Mouse (Mus musculus) heart, embryonic 15.5 days (tissue): ENCODE measurements at regions not wholly inside any gene's neighbourhood (a gene's known extent, or its start where the extent isn't known, plus 50 kb on each side); places are given as distances from the start of the nearest gene placed in this dataset.

Experiments used
- ATAC-seq: fragments of 200-750 bp; cut with Nextera tagmentation; replicated peaks from 2 replicates; pipeline ENCODE4 v1.8.0; 2017; ENCODE audit warnings: low read depth, moderate TSS enrichment; ENCODE audit not compliant: insufficient number of reproducible peaks, insufficient read depth, low FRiP score
- H3K27ac ChIP-seq: fragments of 300-500 bp; sonication (generic); 2 replicates; pipeline ENCODE4 v1.5.1; 2015; ENCODE audit warnings: mild to moderate bottlenecking, inconsistent platforms
- H3K27me3 ChIP-seq: fragments of 300-500 bp; sonication (generic); 2 replicates; pipeline ENCODE4 v1.6.1; 2015; ENCODE audit warnings: inconsistent platforms
- H3K36me3 ChIP-seq: fragments of 300-500 bp; sonication (generic); 2 replicates; pipeline ENCODE4 v1.6.1; 2015; ENCODE audit warnings: mild to moderate bottlenecking, inconsistent platforms
- H3K4me1 ChIP-seq: fragments of 300-500 bp; sonication (generic); replicated peaks from 2 replicates; pipeline ENCODE4 v1.6.1; 2015; ENCODE audit warnings: inconsistent platforms
- H3K4me2 ChIP-seq: fragments of 300-500 bp; sonication (generic); 2 replicates; pipeline ENCODE4 v1.6.1; 2015; ENCODE audit warnings: inconsistent platforms, mild to moderate bottlenecking, moderate library complexity
- H3K4me3 ChIP-seq: fragments of 300-500 bp; sonication (generic); 2 replicates; pipeline ENCODE4 v1.5.1; 2015; ENCODE audit warnings: mild to moderate bottlenecking, inconsistent platforms
- H3K9ac ChIP-seq: fragments of 300-500 bp; sonication (generic); 2 replicates; pipeline ENCODE4 v1.6.1; 2015; ENCODE audit warnings: mild to moderate bottlenecking, inconsistent platforms
- H3K9me3 ChIP-seq: fragments of 300-500 bp; sonication (generic); replicated peaks from 2 replicates; pipeline ENCODE4 v1.6.1; 2016; ENCODE audit warnings: inconsistent platforms
- WGBS: fragments of 180-500 bp; shearing (Covaris S2); methylation state at CpG from one replicate; pipeline ENCODE4 v1.1.7; 2015; ENCODE audit warnings: mixed read lengths; 5-methylcytosine and 5-hydroxymethylcytosine counted together

DNA sequence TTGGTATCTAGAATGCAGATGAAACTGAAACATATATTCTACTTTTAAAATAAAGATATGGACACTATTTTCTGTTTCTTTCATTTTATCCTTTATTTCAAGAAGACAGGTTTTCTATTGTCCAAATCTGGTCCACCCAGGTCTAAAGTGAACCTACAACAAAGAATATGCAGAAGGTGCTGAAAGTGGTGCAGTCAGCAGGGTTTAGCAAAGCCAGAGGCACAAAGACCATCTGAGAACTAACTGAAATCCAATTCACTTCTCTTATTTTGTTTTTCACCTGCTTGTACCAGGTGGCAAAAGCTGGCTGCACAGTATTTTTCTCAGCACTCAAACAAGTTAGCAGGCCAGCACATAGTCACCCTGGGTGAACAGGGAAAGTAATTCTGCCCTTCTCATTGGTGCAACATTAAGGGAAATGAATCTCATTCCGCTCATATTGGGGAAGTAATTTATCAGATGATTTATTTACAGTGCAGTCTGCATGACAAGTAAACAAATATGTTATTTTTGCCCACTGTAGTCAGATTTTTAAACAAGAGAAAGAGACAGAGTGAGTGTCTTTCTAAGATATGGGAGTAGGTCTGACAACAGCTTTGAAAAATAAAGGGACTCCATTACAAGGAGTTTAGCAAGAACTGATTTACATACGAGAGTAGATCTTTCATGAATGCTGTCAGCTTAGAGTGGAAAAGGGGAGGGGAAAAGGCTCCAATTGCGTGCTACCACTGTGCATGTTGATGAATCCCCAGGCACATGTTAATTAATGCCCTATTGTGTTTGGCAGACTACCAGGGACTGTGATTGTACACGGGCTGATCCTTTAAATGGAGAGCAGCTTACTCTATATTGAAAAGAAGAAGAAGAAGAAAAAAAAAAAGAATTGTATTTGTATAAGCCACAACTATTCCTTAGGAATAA lies 405.9 kb upstream of the Ccnh start:
- no peaks in the 10 kb centered on the region for H3K4me1 ChIP-seq
- no peak for ATAC-seq
- H3K9me3 ChIP-seq: no peaks in the 10 kb centered on the region
- whole genome bisulfite sequencing: 31% methylated on average over 4 of the region's 4 CpGs
- no peak overlapping the region for H3K4me3 ChIP-seq
- H3K36me3 ChIP-seq: no peaks in the 10 kb centered on the region
- H3K9ac ChIP-seq: no peak overlapping the region
- no peak overlapping the region for H3K4me2 ChIP-seq
- H3K27me3 ChIP-seq: no peaks in the 10 kb centered on the region
- H3K27ac ChIP-seq: no peak overlapping the region

DNA sequence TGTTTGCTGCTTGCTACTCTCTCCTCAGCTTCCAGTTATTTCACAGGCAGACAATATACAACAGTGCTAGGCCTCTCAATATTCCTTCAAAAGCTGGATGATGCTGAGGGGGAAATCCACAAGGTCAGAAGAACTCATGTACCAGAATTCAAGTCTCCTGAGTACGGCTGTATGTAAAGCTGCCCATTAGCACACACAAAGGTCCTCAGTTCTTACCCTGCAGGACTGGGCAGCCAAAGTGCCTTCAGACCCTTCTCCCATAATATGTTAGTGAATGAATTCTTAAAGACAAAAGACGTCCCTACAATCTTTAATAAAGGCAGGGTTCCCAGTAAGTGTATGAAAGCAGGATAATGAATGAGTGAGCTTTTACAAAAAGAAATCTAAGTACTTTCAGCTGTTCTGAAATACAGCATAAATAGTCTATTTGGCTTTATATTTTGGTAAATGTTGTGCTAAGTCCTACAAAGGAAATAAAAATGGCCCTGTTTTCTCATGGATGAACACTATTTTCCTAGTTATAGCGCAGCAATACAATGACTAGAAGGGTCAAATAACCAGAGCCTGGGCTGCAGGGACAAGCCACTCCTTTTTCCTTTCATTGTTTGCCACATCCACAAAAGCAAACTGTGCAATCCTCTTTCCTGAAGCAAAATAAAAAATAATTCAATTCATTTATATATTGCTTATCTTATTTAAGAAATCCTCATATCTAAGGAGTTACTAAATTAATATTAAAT lies 384.8 kb upstream of the Ccnh start:
- 66% methylated on average over 3 of the region's 3 CpGs for WGBS
- Histone ChIP-seq H3K27me3 (no peaks in the 10 kb centered on the region), H3K4me1 (no peaks in the 10 kb centered on the region), H3K27ac (no peak overlapping the region), H3K9ac (no peak overlapping the region), H3K9me3 (no peaks in the 10 kb centered on the region), H3K4me2 (no peak overlapping the region), H3K36me3 (no peaks in the 10 kb centered on the region), H3K4me3 (no peak overlapping the region)
- ATAC-seq: no peak

DNA sequence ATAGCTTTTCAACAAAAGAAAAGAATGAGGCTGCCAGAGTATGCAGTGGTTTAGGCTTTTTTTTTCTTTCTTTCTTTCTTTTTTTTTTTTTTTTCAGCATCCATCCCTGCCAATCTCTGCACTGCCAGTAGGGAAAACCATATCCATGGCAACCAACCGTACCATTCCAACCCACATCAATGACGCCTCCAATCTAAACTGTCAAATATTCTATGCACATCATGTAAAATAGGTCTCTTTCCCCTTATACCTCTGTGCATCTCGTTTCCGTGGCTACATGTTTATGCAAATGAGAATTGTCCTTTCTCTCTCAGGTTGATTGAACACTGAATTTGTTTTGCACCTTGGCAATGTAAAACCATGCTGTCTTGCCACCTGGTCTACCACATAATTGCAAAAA lies 384.0 kb upstream of the Ccnh start:
- ATAC-seq: no peak
- Histone ChIP-seq H3K4me3 (no peak overlapping the region), H3K27ac (no peak overlapping the region), H3K4me1 (no peaks in the 10 kb centered on the region), H3K27me3 (no peaks in the 10 kb centered on the region), H3K9ac (no peak overlapping the region), H3K36me3 (no peaks in the 10 kb centered on the region), H3K4me2 (no peak overlapping the region), H3K9me3 (no peaks in the 10 kb centered on the region)
- 74% methylated on average over 4 of the region's 4 CpGs for WGBS

DNA sequence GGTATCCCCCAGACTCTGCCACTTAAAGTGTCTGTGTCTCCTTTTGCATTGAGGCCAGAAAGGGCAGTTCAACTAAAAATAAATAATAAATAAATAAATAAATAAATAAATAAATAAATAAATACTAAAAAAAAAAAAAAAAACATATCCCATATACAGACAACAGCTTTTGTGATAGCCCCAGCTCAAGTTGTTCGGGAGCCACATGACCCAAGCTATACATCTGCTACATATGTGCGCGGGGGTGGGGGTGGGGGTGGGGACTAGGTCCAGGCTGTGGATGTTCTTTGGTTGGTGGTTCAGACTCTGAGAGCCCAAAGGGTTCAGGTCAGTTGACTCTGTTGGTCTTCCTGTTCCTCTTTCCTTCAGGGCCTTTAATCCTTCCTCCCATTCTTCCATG lies 379.6 kb upstream of the Ccnh start:
- no peaks in the 10 kb centered on the region for H3K9me3 ChIP-seq
- H3K9ac ChIP-seq: no peak overlapping the region
- WGBS: 89% methylated on average over 3 of the region's 3 CpGs
- no peak overlapping the region for H3K4me3 ChIP-seq
- ATAC-seq: no peak
- no peak overlapping the region for H3K27ac ChIP-seq
- no peaks in the 10 kb centered on the region for H3K27me3 ChIP-seq
- H3K36me3 ChIP-seq: no peaks in the 10 kb centered on the region
- H3K4me1 ChIP-seq: no peaks in the 10 kb centered on the region
- no peak overlapping the region for H3K4me2 ChIP-seq
